Mouse (Mus musculus) stomach, embryonic 15.5 days (tissue): Measurements from ENCODE around the gene Iqcf3. TPM values are rescaled to one million over a fixed set of nuclear protein-coding genes. Genes with fewer than 3 reads are reported as not detected.
A peak's percentile ranks its signal among the peaks of the same experiment; 100 is the strongest.

Experiments used
- ATAC-seq: fragments of 200-750 bp; cut with Nextera tagmentation; 2 replicates; pipeline ENCODE4 v1.8.0; 2017; ENCODE audit warnings: low read depth, moderate number of reproducible peaks, moderate TSS enrichment; ENCODE audit not compliant: insufficient read depth, low FRiP score
- H3K27ac ChIP-seq: fragments of 300-500 bp; sonication (generic); 2 replicates; pipeline ENCODE4 v1.5.1; 2015; ENCODE audit warnings: mild to moderate bottlenecking, inconsistent platforms
- H3K27me3 ChIP-seq: fragments of 300-500 bp; sonication (generic); replicated peaks from 2 replicates; pipeline ENCODE4 v1.6.1; 2015; ENCODE audit warnings: inconsistent platforms
- H3K36me3 ChIP-seq: fragments of 300-500 bp; sonication (generic); 2 replicates; pipeline ENCODE4 v1.6.1; 2015; ENCODE audit warnings: inconsistent platforms
- H3K4me1 ChIP-seq: fragments of 300-500 bp; sonication (generic); 2 replicates; pipeline ENCODE4 v1.6.1; 2015; ENCODE audit warnings: inconsistent platforms
- H3K4me2 ChIP-seq: fragments of 300-500 bp; sonication (generic); 2 replicates; pipeline ENCODE4 v1.6.1; 2015; ENCODE audit warnings: mild to moderate bottlenecking, inconsistent platforms
- H3K4me3 ChIP-seq: fragments of 300-500 bp; sonication (generic); replicated peaks from 2 replicates; pipeline ENCODE4 v1.5.1; 2015; ENCODE audit warnings: inconsistent platforms
- H3K9ac ChIP-seq: fragments of 300-500 bp; sonication (generic); 2 replicates; pipeline ENCODE4 v1.6.1; 2015; ENCODE audit warnings: inconsistent platforms
- H3K9me3 ChIP-seq: fragments of 300-500 bp; sonication (generic); 2 replicates; pipeline ENCODE4 v1.6.1; 2016; ENCODE audit warnings: inconsistent platforms
- WGBS: fragments of 180-500 bp; shearing (Covaris S2); methylation state at CpG from one replicate; pipeline ENCODE4 v1.1.7; 2015; 5-methylcytosine and 5-hydroxymethylcytosine counted together
- polyA plus RNA-seq: library from polyadenylated mRNA; unstranded; fragments of >200 nt; fragmentation: Nextera tagmentation; extraction: Ambion mirVana; gene quantifications from 2 replicates; pipeline ENCODE4 v1.2.1, GENCODE M21; 2015

Gene Iqcf3
- polyA plus RNA-seq, 1 experiment from 2014 or later = not detected

DNA sequence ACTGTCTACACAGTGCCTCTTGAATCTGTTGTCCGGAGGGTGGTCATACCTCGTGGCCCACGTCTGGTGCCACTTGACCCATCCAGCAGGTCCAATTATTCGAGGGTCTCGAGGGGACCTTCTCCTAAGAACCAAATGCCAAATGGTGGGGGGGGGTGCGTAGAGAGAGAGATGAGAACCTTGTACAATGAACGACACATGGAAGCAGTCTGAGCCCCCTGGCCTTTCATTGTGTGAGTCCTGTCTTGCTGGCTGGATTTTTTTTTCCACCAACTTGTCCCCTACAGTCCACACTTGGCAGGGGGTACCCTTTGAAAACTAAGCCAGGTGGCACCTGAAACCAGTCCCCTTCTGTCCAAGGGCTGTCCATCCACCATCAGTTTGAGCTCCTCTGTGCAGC, 93.7 kb downstream of the Iqcf3 start:
- Histone ChIP-seq H3K36me3 (peaks cover 5% of the 10 kb centered on the region), H3K9me3 (no peaks in the 10 kb centered on the region), H3K4me1 (peaks cover 17% of the 10 kb centered on the region), H3K27ac (no peak overlapping the region), H3K4me3 (no peak overlapping the region), H3K9ac (no peak overlapping the region), H3K27me3 (peaks cover 11% of the 10 kb centered on the region; the same call in 1 of the 2 replicates), H3K4me2 (no peak overlapping the region)
- WGBS = 90% methylated on average over 7 of the region's 7 CpGs
- ATAC-seq = no peak

DNA sequence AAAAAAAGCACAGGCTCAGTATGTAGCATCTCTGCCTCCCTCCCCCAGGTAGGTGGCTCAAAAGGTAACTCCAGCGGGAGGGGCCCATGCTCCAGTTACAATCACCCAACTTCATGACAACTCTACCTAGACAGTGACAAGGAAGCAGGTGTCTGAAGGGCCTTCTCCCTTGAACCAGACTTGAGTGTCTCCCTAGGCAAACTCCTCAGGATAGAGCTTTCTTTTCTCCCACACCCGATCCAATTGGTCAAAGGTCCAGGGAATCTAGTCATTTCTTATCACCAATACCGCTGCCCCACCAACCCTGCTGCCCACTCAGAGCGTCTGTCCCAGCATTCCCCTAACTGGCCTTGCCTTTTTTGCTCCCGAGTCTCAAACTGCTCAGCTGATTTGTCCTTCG, 94.7 kb downstream of the Iqcf3 start:
- no peak overlapping the region for H3K4me3 ChIP-seq
- no peaks in the 10 kb centered on the region for H3K9me3 ChIP-seq
- H3K9ac ChIP-seq = no peak overlapping the region
- H3K4me2 ChIP-seq = no peak overlapping the region
- no peak overlapping the region for H3K27ac ChIP-seq
- WGBS = 84% methylated on average over 6 of the region's 6 CpGs
- H3K4me1 ChIP-seq = peaks cover 13% of the 10 kb centered on the region
- no peak for ATAC-seq
- peaks cover 11% of the 10 kb centered on the region; the same call in 1 of the 2 replicates for H3K27me3 ChIP-seq
- peaks cover 9% of the 10 kb centered on the region for H3K36me3 ChIP-seq

DNA sequence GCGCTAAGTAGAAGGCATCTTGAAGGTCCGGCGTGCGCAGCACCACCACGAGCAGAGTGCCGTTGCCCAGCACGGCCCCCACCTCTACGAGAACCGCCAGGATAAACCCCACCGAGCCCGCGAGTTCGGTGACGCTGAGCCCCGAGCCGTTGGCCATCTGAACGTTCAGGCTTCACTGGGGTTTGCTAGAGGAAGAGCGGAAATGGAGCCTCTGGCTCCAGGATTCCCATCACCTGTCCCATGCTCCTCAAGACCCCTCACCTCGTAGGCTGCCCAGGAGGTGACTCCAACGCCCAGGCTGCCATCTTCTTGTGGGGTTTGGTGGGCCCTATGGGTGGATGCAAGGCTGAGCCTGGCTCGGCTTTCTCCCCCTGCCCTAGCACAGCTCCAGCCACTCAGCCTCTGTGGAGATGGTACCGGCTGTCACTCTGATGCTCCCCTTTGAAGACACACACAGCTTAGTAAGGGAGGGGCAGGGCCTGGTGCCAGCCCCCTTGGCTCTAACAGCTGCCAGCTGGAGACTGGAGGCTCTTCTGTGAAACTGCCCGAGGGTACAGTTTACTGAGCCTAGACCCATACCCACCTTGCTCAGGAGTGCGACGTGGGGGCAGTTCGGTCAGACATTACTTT, 95.7 kb downstream of the Iqcf3 start, which contains the start of gene Gpr62:
Gpr62 (minus strand) TSS at position 368 of the 630 bp plus-strand sequence.
- peaks cover 11% of the 10 kb centered on the region; the same call in 1 of the 2 replicates for H3K27me3 ChIP-seq
- no peak for ATAC-seq
- peak within 1 kb of the TSS; percentile 61 for H3K4me3 ChIP-seq
- H3K27ac ChIP-seq = no peak within 1 kb of the TSS
- peaks cover 9% of the 10 kb centered on the region for H3K4me1 ChIP-seq
- H3K9me3 ChIP-seq = no peaks in the 10 kb centered on the region
- H3K36me3 ChIP-seq = peaks cover 9% of the 10 kb centered on the region
- peak within 1 kb of the TSS; percentile 52 for H3K9ac ChIP-seq
- H3K4me2 ChIP-seq = peak within 1 kb of the TSS; percentile 99
- 31% methylated on average over 26 of the region's 26 CpGs for WGBS

GRCm38 (mm10) chr9:106464751-106465541, 96.5 kb downstream of the Iqcf3 start:
- H3K9ac ChIP-seq = peak overlapping the region; percentile 52
- H3K4me3 ChIP-seq = peak overlapping the region; percentile 61
- H3K27me3 ChIP-seq = peaks cover 11% of the 10 kb centered on the region; the same call in 1 of the 2 replicates
- 3% methylated on average over 94 of the region's 99 CpGs for WGBS
- H3K4me1 ChIP-seq = peaks cover 9% of the 10 kb centered on the region
- H3K9me3 ChIP-seq = no peaks in the 10 kb centered on the region
- H3K27ac ChIP-seq = no peak overlapping the region
- H3K36me3 ChIP-seq = peaks cover 9% of the 10 kb centered on the region
- ATAC-seq = peak; percentile 67
- peak overlapping the region; percentile 99 for H3K4me2 ChIP-seq

- H3K9me3 ChIP-seq = no peaks in the 10 kb centered on the region
- peaks cover 9% of the 10 kb centered on the region for H3K4me1 ChIP-seq
- no peak overlapping the region for H3K27ac ChIP-seq
- WGBS = 86% methylated on average over 21 of the region's 21 CpGs
- H3K36me3 ChIP-seq = peaks cover 9% of the 10 kb centered on the region
- no peak overlapping the region for H3K4me2 ChIP-seq
- ATAC-seq = no peak
- peaks cover 11% of the 10 kb centered on the region; the same call in 1 of the 2 replicates for H3K27me3 ChIP-seq
- H3K9ac ChIP-seq = no peak overlapping the region
- no peak overlapping the region for H3K4me3 ChIP-seq
Measured at GRCm38 (mm10) chr9:106463122-106464063, 98.0 kb downstream of the Iqcf3 start.

GRCm38 (mm10) chr9:106462430-106462800, 99.0 kb downstream of the Iqcf3 start:
- Histone ChIP-seq H3K27ac (no peak overlapping the region), H3K36me3 (peaks cover 9% of the 10 kb centered on the region), H3K4me1 (peaks cover 13% of the 10 kb centered on the region), H3K9me3 (no peaks in the 10 kb centered on the region), H3K4me2 (no peak overlapping the region), H3K4me3 (no peak overlapping the region), H3K9ac (no peak overlapping the region), H3K27me3 (peaks cover 11% of the 10 kb centered on the region; the same call in 1 of the 2 replicates)
- no peak for ATAC-seq
- 95% methylated on average over 12 of the region's 12 CpGs for WGBS

DNA sequence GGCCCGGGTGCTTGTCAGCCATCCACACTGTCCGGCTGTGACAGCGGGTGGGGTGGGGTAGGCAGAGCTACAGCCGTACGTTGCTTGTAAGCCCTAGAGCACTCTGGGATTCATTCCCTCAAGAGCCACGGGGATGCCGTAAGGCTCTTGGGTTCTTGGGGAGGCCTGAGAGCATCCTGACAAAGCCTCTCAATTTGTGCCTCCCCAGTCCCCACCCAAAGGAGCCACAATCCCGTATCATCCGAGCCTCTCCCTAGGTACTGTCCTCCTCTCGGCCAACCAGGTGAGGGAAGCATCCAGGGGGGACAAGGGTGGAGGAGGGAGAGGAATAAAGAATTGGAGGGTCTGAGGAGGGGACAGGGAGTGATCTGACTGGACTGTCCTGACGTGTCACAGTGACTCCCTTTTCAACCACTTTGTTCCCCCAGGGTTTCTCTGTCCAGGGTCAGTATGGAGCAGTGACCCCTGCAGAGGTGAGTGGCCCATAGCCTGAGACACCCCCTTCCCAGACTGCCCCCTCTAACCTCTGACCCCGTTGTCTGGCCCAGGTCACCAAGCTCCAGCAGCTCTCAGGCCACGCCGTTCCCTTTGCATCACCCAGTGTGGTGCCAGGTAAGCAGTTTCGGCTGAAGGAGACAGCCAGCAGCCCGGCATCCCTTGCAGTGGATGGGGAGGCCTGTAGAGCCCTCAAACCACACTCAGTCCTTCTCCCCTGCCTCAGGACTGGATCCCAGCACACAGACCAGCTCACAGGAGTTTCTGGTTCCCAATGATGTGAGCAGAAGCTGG, 99.6 kb downstream of the Iqcf3 start:
- Histone ChIP-seq H3K27ac (no peak overlapping the region), H3K27me3 (peaks cover 11% of the 10 kb centered on the region; the same call in 1 of the 2 replicates), H3K4me3 (no peak overlapping the region), H3K4me2 (no peak overlapping the region), H3K36me3 (peaks cover 9% of the 10 kb centered on the region), H3K9ac (no peak overlapping the region), H3K9me3 (no peaks in the 10 kb centered on the region), H3K4me1 (peaks cover 19% of the 10 kb centered on the region)
- no peak for ATAC-seq
- WGBS = 86% methylated on average over 16 of the region's 16 CpGs

- no peak overlapping the region for H3K4me3 ChIP-seq
- no peak overlapping the region for H3K9ac ChIP-seq
- peaks cover 11% of the 10 kb centered on the region; the same call in 1 of the 2 replicates for H3K27me3 ChIP-seq
- 93% methylated on average over 9 of the region's 9 CpGs for WGBS
- H3K4me2 ChIP-seq = no peak overlapping the region
- H3K36me3 ChIP-seq = peaks cover 9% of the 10 kb centered on the region
- H3K9me3 ChIP-seq = no peaks in the 10 kb centered on the region
- H3K4me1 ChIP-seq = peaks cover 27% of the 10 kb centered on the region
- no peak overlapping the region for H3K27ac ChIP-seq
- ATAC-seq = no peak
Measured at GRCm38 (mm10) chr9:106461026-106461415, 100.4 kb downstream of the Iqcf3 start.

DNA sequence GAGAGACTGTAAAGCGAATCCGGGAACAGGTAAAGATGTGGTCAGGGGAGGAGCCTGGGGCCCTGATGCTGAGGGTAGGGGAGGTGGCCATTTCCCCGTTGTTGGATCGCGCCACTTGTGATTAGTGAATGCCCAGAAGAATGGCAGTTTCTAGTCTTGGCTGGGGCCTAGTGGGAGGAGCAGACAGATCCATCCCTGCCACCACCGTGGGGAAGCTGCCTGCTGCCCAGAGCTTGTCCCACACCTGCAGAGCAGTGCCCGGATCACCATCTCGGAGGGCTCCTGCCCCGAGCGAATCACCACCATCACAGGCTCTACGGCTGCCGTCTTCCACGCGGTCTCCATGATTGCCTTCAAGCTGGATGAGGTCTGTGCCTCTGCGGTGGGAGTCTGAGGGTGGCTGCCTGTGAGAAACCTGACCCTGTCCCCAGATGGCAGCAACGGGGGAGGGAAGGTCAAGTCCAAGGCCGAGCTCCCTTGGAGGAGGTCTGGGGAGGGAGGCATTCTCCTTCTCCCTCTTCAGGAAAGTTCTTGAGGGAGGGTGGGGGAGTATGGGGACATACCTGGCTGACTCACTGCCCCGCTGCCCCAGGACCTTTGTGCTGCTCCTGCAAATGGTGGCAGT, 100.9 kb downstream of the Iqcf3 start:
- Histone ChIP-seq H3K9me3 (no peaks in the 10 kb centered on the region), H3K27me3 (peaks cover 6% of the 10 kb centered on the region; the same call in 1 of the 2 replicates), H3K4me1 (peaks cover 31% of the 10 kb centered on the region), H3K27ac (no peak overlapping the region), H3K4me2 (no peak overlapping the region), H3K36me3 (peaks cover 9% of the 10 kb centered on the region), H3K4me3 (no peak overlapping the region), H3K9ac (no peak overlapping the region)
- ATAC-seq = no peak
- 75% methylated on average over 18 of the region's 18 CpGs for WGBS

GRCm38 (mm10) chr9:106459946-106460345, 101.5 kb downstream of the Iqcf3 start:
- H3K27me3 ChIP-seq = peaks cover 5% of the 10 kb centered on the region; the same call in 1 of the 2 replicates
- no peak overlapping the region for H3K9ac ChIP-seq
- WGBS = 71% methylated on average over 15 of the region's 15 CpGs
- no peak overlapping the region for H3K4me3 ChIP-seq
- peaks cover 9% of the 10 kb centered on the region for H3K36me3 ChIP-seq
- H3K27ac ChIP-seq = no peak overlapping the region
- no peak for ATAC-seq
- H3K4me2 ChIP-seq = no peak overlapping the region
- H3K4me1 ChIP-seq = peaks cover 34% of the 10 kb centered on the region
- H3K9me3 ChIP-seq = no peaks in the 10 kb centered on the region
